Mouse (Mus musculus): ENCODE measurements around the gene Catsperz. TPM values are rescaled to one million over a fixed set of nuclear protein-coding genes. Genes with fewer than 3 reads are reported as not detected.

Gene Catsperz
- polyA plus RNA-seq, 1 experiment from 2014 or later = 1.1 TPM

DNA sequence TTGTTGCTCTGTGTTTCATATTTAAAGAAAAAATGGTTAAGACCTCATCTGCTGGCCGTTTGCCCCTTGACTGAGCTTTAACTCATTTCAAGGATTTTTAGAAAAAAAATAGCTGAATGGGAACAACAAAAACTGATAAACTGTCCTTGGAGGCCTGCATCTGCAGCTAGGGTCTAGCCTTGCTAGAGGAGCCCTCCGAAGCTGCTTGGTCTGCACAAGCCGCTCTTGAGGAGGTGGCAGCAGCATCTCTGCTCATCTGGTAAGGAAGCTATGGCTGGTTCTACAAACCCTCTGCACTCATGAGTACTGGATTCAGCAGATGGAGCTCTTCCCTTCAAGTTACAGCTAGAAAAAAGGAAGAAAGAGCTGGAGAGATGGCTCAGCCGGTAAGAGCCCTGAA lies 47.2 kb downstream of the Catsperz start:
- WGBS = 91% methylated on average over 4 of the region's 4 CpGs
- H3K4me2 ChIP-seq (ENCODE audit: low read length) = no peak overlapping the region
- no peak for ATAC-seq
- no peak overlapping the region for H3K9ac ChIP-seq (ENCODE audit: low read length)
- no peak overlapping the region for H3K27ac ChIP-seq (ENCODE audit: low read depth, low read length)
- H3K36me3 ChIP-seq (ENCODE audit: control insufficient read depth, insufficient read depth, low read length) = no peaks in the 10 kb centered on the region
- H3K4me3 ChIP-seq (ENCODE audit: low read depth, low read length) = no peak overlapping the region
- H3K4me1 ChIP-seq (ENCODE audit: control insufficient read depth, insufficient read depth, low read length) = no peaks in the 10 kb centered on the region
- no peak for DNase-seq (ENCODE audit: low spot score)
- H3K27me3 ChIP-seq (replicated peaks; ENCODE audit: control insufficient read depth, insufficient read depth, low read length) = no peaks in the 10 kb centered on the region
- H3K9me3 ChIP-seq (replicated peaks; ENCODE audit: control insufficient read depth, low read length) = peaks cover 11% of the 10 kb centered on the region; the same call in 1 of the 2 replicates

DNA sequence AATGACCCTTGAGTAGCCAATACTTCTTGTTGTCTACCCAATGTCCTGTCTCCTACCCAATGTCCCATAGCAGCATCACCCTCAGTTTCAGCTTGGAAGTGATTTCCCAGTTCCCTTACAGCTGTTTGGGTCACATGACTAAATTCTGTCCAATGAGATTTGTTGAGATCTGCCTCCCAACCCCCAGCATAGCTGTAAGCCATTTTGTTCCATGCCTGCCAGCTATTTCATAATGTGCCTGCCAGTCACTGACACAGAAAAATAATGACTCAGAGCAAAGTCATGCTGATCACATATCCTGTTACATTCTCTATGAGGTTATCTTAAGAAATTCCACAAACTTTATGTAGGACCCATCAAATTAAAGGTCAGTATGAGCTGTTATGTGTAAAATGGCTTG lies 48.4 kb downstream of the Catsperz start:
- no peak overlapping the region for H3K4me3 ChIP-seq (ENCODE audit: low read depth, low read length)
- H3K4me1 ChIP-seq (ENCODE audit: control insufficient read depth, insufficient read depth, low read length) = no peaks in the 10 kb centered on the region
- H3K36me3 ChIP-seq (ENCODE audit: control insufficient read depth, insufficient read depth, low read length) = no peaks in the 10 kb centered on the region
- H3K9me3 ChIP-seq (replicated peaks; ENCODE audit: control insufficient read depth, low read length) = peaks cover 11% of the 10 kb centered on the region; the same call in 1 of the 2 replicates
- no peak overlapping the region for H3K4me2 ChIP-seq (ENCODE audit: low read length)
- DNase-seq (ENCODE audit: low spot score) = no peak
- no peaks in the 10 kb centered on the region for H3K27me3 ChIP-seq (replicated peaks; ENCODE audit: control insufficient read depth, insufficient read depth, low read length)
- no peak overlapping the region for H3K9ac ChIP-seq (ENCODE audit: low read length)
- no peak for ATAC-seq
- no peak overlapping the region for H3K27ac ChIP-seq (ENCODE audit: low read depth, low read length)

DNA sequence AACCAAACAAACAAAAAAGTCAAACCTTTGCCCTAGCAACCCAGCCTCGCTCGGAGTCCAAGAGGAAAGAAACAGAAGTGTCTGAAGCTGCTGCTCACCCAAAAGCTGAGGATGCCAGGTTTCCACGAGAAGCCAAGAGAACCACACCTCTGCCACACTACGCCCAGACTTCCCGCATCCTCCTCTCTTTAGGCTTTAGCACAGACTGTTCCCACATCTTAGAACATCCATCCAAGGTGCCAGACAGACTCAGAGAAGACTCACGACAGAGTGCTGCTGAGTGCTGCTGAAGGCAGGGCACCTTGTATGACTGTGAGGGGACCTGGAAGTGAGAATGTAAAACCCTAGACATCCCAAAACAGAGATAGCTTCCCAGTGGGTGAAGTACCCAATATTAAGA lies 49.3 kb downstream of the Catsperz start:
- Histone ChIP-seq H3K4me1 (ENCODE audit: control insufficient read depth, insufficient read depth, low read length) (no peaks in the 10 kb centered on the region), H3K27me3 (replicated peaks; ENCODE audit: control insufficient read depth, insufficient read depth, low read length) (no peaks in the 10 kb centered on the region), H3K4me2 (ENCODE audit: low read length) (no peak overlapping the region), H3K9me3 (replicated peaks; ENCODE audit: control insufficient read depth, low read length) (peaks cover 8% of the 10 kb centered on the region; the same call in 1 of the 2 replicates), H3K36me3 (ENCODE audit: control insufficient read depth, insufficient read depth, low read length) (no peaks in the 10 kb centered on the region), H3K27ac (ENCODE audit: low read depth, low read length) (no peak overlapping the region), H3K4me3 (ENCODE audit: low read depth, low read length) (no peak overlapping the region), H3K9ac (ENCODE audit: low read length) (no peak overlapping the region)
- WGBS = 89% methylated on average over 6 of the region's 6 CpGs
- DNase-seq (ENCODE audit: low spot score) (no peak), ATAC-seq (no peak)

- H3K27me3 ChIP-seq (replicated peaks; ENCODE audit: control insufficient read depth, insufficient read depth, low read length) = no peaks in the 10 kb centered on the region
- ATAC-seq = no peak
Measured at GRCm38 (mm10) chr19:6874257-6874656, 50.9 kb downstream of the Catsperz start.

DNA sequence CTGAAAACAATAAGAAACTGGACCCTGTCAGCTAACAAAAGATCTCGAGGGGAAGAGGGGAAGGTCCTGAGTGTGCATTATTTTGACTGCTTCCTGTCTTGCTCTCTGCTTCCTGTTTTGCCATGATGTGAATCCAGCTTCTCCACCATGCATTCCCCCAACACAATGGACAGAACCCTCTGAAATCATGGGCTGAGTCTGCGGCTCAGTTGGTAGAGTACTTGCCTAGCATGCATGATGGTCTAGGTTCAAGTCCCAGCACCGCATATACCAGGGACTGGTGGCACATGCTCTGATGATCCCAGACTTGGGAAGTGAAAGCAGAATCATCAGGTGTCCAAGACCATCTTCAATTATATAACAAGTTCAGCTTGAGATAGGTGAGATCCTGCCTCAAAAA lies 52.5 kb downstream of the Catsperz start:
- Histone ChIP-seq H3K4me3 (ENCODE audit: low read depth, low read length) (no peak overlapping the region), H3K36me3 (ENCODE audit: control insufficient read depth, insufficient read depth, low read length) (no peaks in the 10 kb centered on the region), H3K27me3 (replicated peaks; ENCODE audit: control insufficient read depth, insufficient read depth, low read length) (no peaks in the 10 kb centered on the region), H3K9ac (ENCODE audit: low read length) (no peak overlapping the region), H3K27ac (ENCODE audit: low read depth, low read length) (no peak overlapping the region), H3K4me2 (ENCODE audit: low read length) (no peak overlapping the region), H3K4me1 (ENCODE audit: control insufficient read depth, insufficient read depth, low read length) (no peaks in the 10 kb centered on the region), H3K9me3 (replicated peaks; ENCODE audit: control insufficient read depth, low read length) (no peaks in the 10 kb centered on the region)
- ATAC-seq (no peak), DNase-seq (ENCODE audit: low spot score) (no peak)
- whole genome bisulfite sequencing = 84% methylated on average over 3 of the region's 3 CpGs

More at GRCm38 (mm10) chr19:6874257-6874656, 50.9 kb downstream of the Catsperz start:
- no peak overlapping the region for H3K4me3 ChIP-seq (ENCODE audit: low read depth, low read length)
- no peaks in the 10 kb centered on the region for H3K36me3 ChIP-seq (ENCODE audit: control insufficient read depth, insufficient read depth, low read length)
- no peak for DNase-seq (ENCODE audit: low spot score)
- H3K4me2 ChIP-seq (ENCODE audit: low read length) = no peak overlapping the region
- H3K27ac ChIP-seq (ENCODE audit: low read depth, low read length) = no peak overlapping the region
- H3K4me1 ChIP-seq (ENCODE audit: control insufficient read depth, insufficient read depth, low read length) = no peaks in the 10 kb centered on the region
- no peak overlapping the region for H3K9ac ChIP-seq (ENCODE audit: low read length)
- no peaks in the 10 kb centered on the region for H3K9me3 ChIP-seq (replicated peaks; ENCODE audit: control insufficient read depth, low read length)
- WGBS = 71% methylated on average over 1 of the region's 1 CpGs

Small RNA genes lying within 50 kb of the gene (microRNA-seq; reads per million reads assigned to microRNA genes)
- gene Mir6990 = 0.66 reads per million

Other genes starting within 250 kb of the Catsperz start
- 3.0 and 7.0 TPM in 2 replicates for gene Rps6ka4, start 84.7 kb downstream of the Catsperz start, polyA plus RNA-seq (2014; fragmentation: Nextera tagmentation; extraction: Ambion mirVana)
- gene Ccdc88b, start 67.2 kb downstream of the Catsperz start, polyA plus RNA-seq (2014; fragmentation: Nextera tagmentation; extraction: Ambion mirVana) = 0.07 and 0.37 TPM in 2 replicates
- gene Trmt112, start 15.7 kb downstream of the Catsperz start, polyA plus RNA-seq (2014; fragmentation: Nextera tagmentation; extraction: Ambion mirVana) = 125 and 150 TPM in 2 replicates
- 229 and 233 TPM in 2 replicates for gene Prdx5, start 15.3 kb downstream of the Catsperz start, polyA plus RNA-seq (2014; fragmentation: Nextera tagmentation; extraction: Ambion mirVana)
- gene Esrra, start 3.6 kb downstream of the Catsperz start, polyA plus RNA-seq (2014; fragmentation: Nextera tagmentation; extraction: Ambion mirVana) = 6.3 and 7.0 TPM in 2 replicates
- 0.77 and 0.98 TPM in 2 replicates for gene Kcnk4, start 9.1 kb upstream of the Catsperz start, polyA plus RNA-seq (2014; fragmentation: Nextera tagmentation; extraction: Ambion mirVana)
- gene Bad, start 16.5 kb upstream of the Catsperz start, polyA plus RNA-seq (2014; fragmentation: Nextera tagmentation; extraction: Ambion mirVana) = 77.0 and 81.1 TPM in 2 replicates
- gene Gpr137, start 17.1 kb upstream of the Catsperz start, polyA plus RNA-seq (2014; fragmentation: Nextera tagmentation; extraction: Ambion mirVana) = 38.1 and 45.0 TPM in 2 replicates
- gene Ppp1r14b, start 49.6 kb upstream of the Catsperz start, polyA plus RNA-seq (2014; fragmentation: Nextera tagmentation; extraction: Ambion mirVana) = 180 and 194 TPM in 2 replicates
- gene Plcb3, start 51.1 kb upstream of the Catsperz start, polyA plus RNA-seq (2014; fragmentation: Nextera tagmentation; extraction: Ambion mirVana) = 6.7 and 7.7 TPM in 2 replicates
- 80.1 and 80.4 TPM in 2 replicates for gene Fkbp2, start 55.1 kb upstream of the Catsperz start, polyA plus RNA-seq (2014; fragmentation: Nextera tagmentation; extraction: Ambion mirVana)
- 24.5 and 28.4 TPM in 2 replicates for gene Vegfb, start 62.3 kb upstream of the Catsperz start, polyA plus RNA-seq (2014; fragmentation: Nextera tagmentation; extraction: Ambion mirVana)
- 22.5 and 25.2 TPM in 2 replicates for gene Dnajc4, start 67.2 kb upstream of the Catsperz start, polyA plus RNA-seq (2014; fragmentation: Nextera tagmentation; extraction: Ambion mirVana)
- 18.8 and 21.2 TPM in 2 replicates for gene Nudt22, start 70.7 kb upstream of the Catsperz start, polyA plus RNA-seq (2014; fragmentation: Nextera tagmentation; extraction: Ambion mirVana)
- gene Trpt1, start 70.8 kb upstream of the Catsperz start, polyA plus RNA-seq (2014; fragmentation: Nextera tagmentation; extraction: Ambion mirVana) = 14.4 and 15.2 TPM in 2 replicates
- gene Fermt3, start 94.1 kb upstream of the Catsperz start, polyA plus RNA-seq (2014; fragmentation: Nextera tagmentation; extraction: Ambion mirVana) = 3.5 TPM in 2 replicates
- 278 and 287 TPM in 2 replicates for gene Stip1, start 114.6 kb upstream of the Catsperz start, polyA plus RNA-seq (2014; fragmentation: Nextera tagmentation; extraction: Ambion mirVana)
- gene Macrod1, start 131.4 kb upstream of the Catsperz start, polyA plus RNA-seq (2014; fragmentation: Nextera tagmentation; extraction: Ambion mirVana) = 4.0 and 4.8 TPM in 2 replicates
- gene Flrt1, start 180.3 kb upstream of the Catsperz start, polyA plus RNA-seq (2014; fragmentation: Nextera tagmentation; extraction: Ambion mirVana) = 9.5 and 12.2 TPM in 2 replicates